Mouse (Mus musculus) forebrain, postnatal 0 days (tissue): Measurements from ENCODE around the gene Usp7. TPM values are rescaled to one million over a fixed set of nuclear protein-coding genes. Genes with fewer than 3 reads are reported as not detected.

Experiments
- ATAC-seq: fragments of 200-750 bp; cut with Nextera tagmentation; 2 replicates; pipeline ENCODE4 v1.8.0; 2017; ENCODE audit warnings: mild to moderate bottlenecking, moderate library complexity
- DNase-seq: peaks from one replicate; pipeline ENCODE4 v3.0.0-alpha.2; 2015
- H3K27ac ChIP-seq: fragments of 300-500 bp; sonication (generic); 2 replicates; pipeline ENCODE4 v1.5.1; 2014; ENCODE audit warnings: low read depth, mild to moderate bottlenecking, antibody characterized with exemption, low read length, moderate library complexity, mixed read lengths
- H3K27me3 ChIP-seq: fragments of 300-500 bp; sonication (generic); 2 replicates; pipeline ENCODE4 v1.6.1; 2014; ENCODE audit warnings: mild to moderate bottlenecking, low read length, mixed read lengths; ENCODE audit not compliant: insufficient read depth
- H3K36me3 ChIP-seq: fragments of 300-500 bp; sonication (generic); 2 replicates; pipeline ENCODE4 v1.6.1; 2014; ENCODE audit warnings: mild to moderate bottlenecking, moderate library complexity; ENCODE audit not compliant: insufficient read depth
- H3K4me1 ChIP-seq: fragments of 300-500 bp; sonication (generic); 2 replicates; pipeline ENCODE4 v1.6.1; 2014; ENCODE audit warnings: antibody characterized with exemption; ENCODE audit not compliant: insufficient read depth
- H3K4me2 ChIP-seq: fragments of 300-500 bp; sonication (generic); 2 replicates; pipeline ENCODE4 v1.6.1; 2014; ENCODE audit warnings: low read depth, mild to moderate bottlenecking, moderate library complexity
- H3K4me3 ChIP-seq: fragments of 300-500 bp; sonication (generic); 2 replicates; pipeline ENCODE4 v1.5.1; 2014; ENCODE audit warnings: low read depth, low read length, mixed read lengths
- H3K9ac ChIP-seq: fragments of 300-500 bp; sonication (generic); 2 replicates; pipeline ENCODE4 v1.6.1; 2014; ENCODE audit warnings: mild to moderate bottlenecking
- H3K9me3 ChIP-seq: fragments of 300-500 bp; sonication (generic); 2 replicates; pipeline ENCODE4 v1.6.1; 2016; ENCODE audit warnings: low read length
- CTCF ChIP-seq: sonication (generic); IDR thresholded peaks from 2 replicates; pipeline ENCODE4 v1.5.1; 2016; ENCODE audit warnings: antibody characterized with exemption, control low read depth, low read depth
- WGBS: fragments of 180-500 bp; shearing (Covaris S2); extraction: QIAGEN DNeasy Blood & Tissue Kit; methylation state at CpG from one replicate; pipeline ENCODE4 v1.1.7; 2014; 5-methylcytosine and 5-hydroxymethylcytosine counted together
- polyA plus RNA-seq: library from polyadenylated mRNA; unstranded; fragments of >200 nt; fragmentation: Nextera tagmentation; extraction: Ambion mirVana; gene quantifications from 2 replicates; pipeline ENCODE4 v1.2.1, GENCODE M21; 2015
- total RNA-seq: library from RNA; depleted of rRNA; stranded (reverse); fragments of >200 nt; gene quantifications from 2 replicates; pipeline ENCODE4 v1.2.3, GENCODE M21; 2014; rRNA removed

The Usp7 gene
- total and polyA plus RNA-seq, 2 experiments from 2014 or later = 18.9 to 200 TPM

GRCm38 (mm10) chr16:8650007-8650406 lies 142.1 kb downstream of the Usp7 start:
- no peak for TF ChIP-seq CTCF
- peaks cover 83% of the 10 kb centered on the region for H3K36me3 ChIP-seq
- H3K4me2 ChIP-seq = no peak overlapping the region
- no peak overlapping the region for H3K27ac ChIP-seq
- 98% methylated on average over 3 of the region's 3 CpGs for WGBS
- DNase-seq (no peak), ATAC-seq (no peak)
- no peak overlapping the region for H3K9ac ChIP-seq
- H3K4me1 ChIP-seq = no peaks in the 10 kb centered on the region
- H3K27me3 ChIP-seq = no peaks in the 10 kb centered on the region
- H3K4me3 ChIP-seq = no peak overlapping the region
- no peaks in the 10 kb centered on the region for H3K9me3 ChIP-seq

- ATAC-seq = no peak
- no peak overlapping the region for H3K27ac ChIP-seq
- WGBS = 87% methylated on average over 6 of the region's 6 CpGs
- no peak for TF ChIP-seq CTCF
- H3K27me3 ChIP-seq = no peaks in the 10 kb centered on the region
- no peaks in the 10 kb centered on the region for H3K9me3 ChIP-seq
- H3K4me2 ChIP-seq = no peak overlapping the region
- H3K9ac ChIP-seq = no peak overlapping the region
- no peak for DNase-seq
- H3K4me1 ChIP-seq = no peaks in the 10 kb centered on the region
- H3K4me3 ChIP-seq = no peak overlapping the region
- H3K36me3 ChIP-seq = peaks cover 69% of the 10 kb centered on the region
Observed at GRCm38 (mm10) chr16:8645546-8645945, 146.6 kb downstream of the Usp7 start.

- TF ChIP-seq CTCF = peak; percentile 77
- ATAC-seq = peak; percentile 71; the same call in 1 of the 2 replicates
- no peak overlapping the region for H3K4me2 ChIP-seq
- DNase-seq = no peak
- H3K4me3 ChIP-seq = no peak overlapping the region
- no peaks in the 10 kb centered on the region for H3K4me1 ChIP-seq
- no peaks in the 10 kb centered on the region for H3K9me3 ChIP-seq
- H3K9ac ChIP-seq = no peak overlapping the region
- H3K36me3 ChIP-seq = peaks cover 55% of the 10 kb centered on the region
- WGBS = 81% methylated on average over 2 of the region's 2 CpGs
- no peaks in the 10 kb centered on the region for H3K27me3 ChIP-seq
- H3K27ac ChIP-seq = no peak overlapping the region
Observed at GRCm38 (mm10) chr16:8643855-8644254, 148.3 kb downstream of the Usp7 start.

Other genes with a start within 250 kb of the Usp7 start
- 32.0 and 36.5 TPM in 2 replicates for gene Pmm2, start 154.6 kb downstream of the Usp7 start, total RNA-seq
- 24.6 and 27.3 TPM in 2 replicates for gene Pmm2, start 154.6 kb downstream of the Usp7 start, polyA plus RNA-seq
- gene Tmem186, start 154.6 kb downstream of the Usp7 start, total RNA-seq = 19.3 and 22.9 TPM in 2 replicates
- gene Tmem186, start 154.6 kb downstream of the Usp7 start, polyA plus RNA-seq = 11.7 and 16.3 TPM in 2 replicates
- gene Carhsp1, start 120.2 kb downstream of the Usp7 start, total RNA-seq = 144 and 155 TPM in 2 replicates
- 135 and 142 TPM in 2 replicates for gene Carhsp1, start 120.2 kb downstream of the Usp7 start, polyA plus RNA-seq
- not detected in 2 replicates for gene Gm5767, start 111.5 kb downstream of the Usp7 start, total RNA-seq
- not detected in 2 replicates for gene Gm5767, start 111.5 kb downstream of the Usp7 start, polyA plus RNA-seq
- gene 1810013L24Rik, start 37.8 kb upstream of the Usp7 start, total RNA-seq = 63.7 and 80.2 TPM in 2 replicates
- 8.2 and 15.9 TPM in 2 replicates for gene 1810013L24Rik, start 37.8 kb upstream of the Usp7 start, polyA plus RNA-seq